Mouse (Mus musculus) ES-Bruce4 (cell line): ENCODE data around the gene Stra6l. TPM values are rescaled to one million over a fixed set of nuclear protein-coding genes. Genes with fewer than 3 reads are reported as not detected.

Experiments
- H3K27ac ChIP-seq: 2 replicates; pipeline ENCODE4 v1.5.1; 2012; ENCODE audit warnings: low read length, inconsistent platforms; ENCODE audit not compliant: insufficient read depth
- H3K27me3 ChIP-seq: 2 replicates; pipeline ENCODE4 v1.6.1; 2012; ENCODE audit warnings: mild to moderate bottlenecking, low read length, inconsistent platforms; ENCODE audit not compliant: control insufficient read depth, poor library complexity, insufficient read depth, severe bottlenecking
- H3K36me3 ChIP-seq: 2 replicates; pipeline ENCODE4 v1.6.1; 2012; ENCODE audit warnings: inconsistent platforms, mild to moderate bottlenecking, low read length, moderate library complexity; ENCODE audit not compliant: control insufficient read depth, poor library complexity, insufficient read depth, severe bottlenecking
- H3K4me1 ChIP-seq: one replicate; pipeline ENCODE4 v1.8.1; 2011; ENCODE audit warnings: low read length; ENCODE audit not compliant: control insufficient read depth, insufficient read depth
- H3K4me3 ChIP-seq: 2 replicates; pipeline ENCODE4 v1.5.1; 2011; ENCODE audit warnings: low read depth, mild to moderate bottlenecking, low read length
- H3K9ac ChIP-seq: 2 replicates; pipeline ENCODE4 v1.6.1; 2012; ENCODE audit warnings: low read depth, mild to moderate bottlenecking, inconsistent platforms; ENCODE audit not compliant: poor library complexity, severe bottlenecking
- H3K9me3 ChIP-seq: replicated peaks from 2 replicates; pipeline ENCODE4 v1.6.1; 2012; ENCODE audit warnings: mild to moderate bottlenecking, low read length, inconsistent platforms; ENCODE audit not compliant: control insufficient read depth, poor library complexity, insufficient read depth, severe bottlenecking
- CTCF ChIP-seq: IDR thresholded peaks from one replicate; pipeline ENCODE4 v1.8.1; 2011; ENCODE audit warnings: low read depth, low read length
- EP300 ChIP-seq: IDR thresholded peaks from 2 replicates; pipeline ENCODE4 v1.6.1; 2011; ENCODE audit warnings: low read depth, low read length; ENCODE audit not compliant: insufficient read depth
- POLR2A ChIP-seq: IDR thresholded peaks from one replicate; pipeline ENCODE4 v1.8.1; 2011; ENCODE audit warnings: low read length; ENCODE audit not compliant: insufficient read depth
- polyA plus RNA-seq: library from polyadenylated mRNA; stranded (reverse); fragments of >200 nt; gene quantifications from 2 replicates; pipeline ENCODE4 v1.2.4, GENCODE M21; 2011; ENCODE audit warnings: low read depth; ENCODE audit not compliant: missing spikeins, insufficient read depth, insufficient read length

The Stra6l gene
- polyA plus RNA-seq, 1 experiment, result 0.84 TPM

- Histone ChIP-seq H3K27ac (no peak overlapping the region), H3K9ac (no peak overlapping the region), H3K4me1 (no peaks in the 10 kb centered on the region), H3K36me3 (no peaks in the 10 kb centered on the region), H3K9me3 (no peaks in the 10 kb centered on the region), H3K27me3 (no peaks in the 10 kb centered on the region), H3K4me3 (no peak overlapping the region)
- TF ChIP-seq CTCF (no peak), POLR2A (no peak), EP300 (no peak)
Observed at GRCm38 (mm10) chr4:45921663-45922435, 73.4 kb downstream of the Stra6l start.

GRCm38 (mm10) chr4:45924011-45924410, 75.5 kb downstream of the Stra6l start:
- H3K27me3 ChIP-seq, result no peaks in the 10 kb centered on the region
- no peak for TF ChIP-seq POLR2A
- TF ChIP-seq CTCF, result no peak
- no peak for TF ChIP-seq EP300
- no peak overlapping the region for H3K27ac ChIP-seq

GRCm38 (mm10) chr4:45928561-45928960, 80.1 kb downstream of the Stra6l start:
- Histone ChIP-seq H3K9me3 (no peaks in the 10 kb centered on the region), H3K4me3 (no peak overlapping the region), H3K27me3 (no peaks in the 10 kb centered on the region), H3K4me1 (no peaks in the 10 kb centered on the region), H3K27ac (no peak overlapping the region), H3K36me3 (no peaks in the 10 kb centered on the region), H3K9ac (no peak overlapping the region)
- TF ChIP-seq EP300, result no peak

More at GRCm38 (mm10) chr4:45924011-45924410, 75.5 kb downstream of the Stra6l start:
- H3K36me3 ChIP-seq, result no peaks in the 10 kb centered on the region
- H3K4me3 ChIP-seq, result no peak overlapping the region
- H3K4me1 ChIP-seq, result no peaks in the 10 kb centered on the region
- H3K9ac ChIP-seq, result no peak overlapping the region
- H3K9me3 ChIP-seq, result no peaks in the 10 kb centered on the region

Other genes starting within 250 kb of the Stra6l start
- 9.3 and 15.9 TPM in 2 replicates for gene Aldh1b1, start 49.6 kb upstream of the Stra6l start, polyA plus RNA-seq
- 2.3 and 4.1 TPM in 2 replicates for gene Igfbpl1, start 21.7 kb upstream of the Stra6l start, polyA plus RNA-seq
- gene Ccdc180, start 41.6 kb downstream of the Stra6l start, polyA plus RNA-seq, result 0.21 TPM in 1 of 2 replicates, not detected in the other
- gene Tdrd7, start 116.7 kb downstream of the Stra6l start, polyA plus RNA-seq, result 9.4 and 10.0 TPM in 2 replicates
- gene Tmod1, start 190.3 kb downstream of the Stra6l start, polyA plus RNA-seq, result 0.72 TPM in 1 of 2 replicates, not detected in the other